In genomic region chr12:110156441-110156840, GRCm38 (mm10) we compare ENCODE assay signal across 11 mouse cellular contexts.
DNase-seq lines count a peak whose midpoint lies in the region; ATAC-seq lines count a peak whose summit lies in the region.
"Had no signal": no experiment of that assay in that cellular context is flagged by ENCODE, and none has a peak within 500 bp of the region (broad histone marks: within the 10 kb centered on the region; RNA-seq: fewer than 3 reads in every experiment).

No protein-coding gene starts in this region.

- 0 out of 2 replicates have a peak, but pooled peaks have one; percentile 13 for ATAC-seq in kidney, embryonic 15.5 days (replicated peaks; ENCODE audit: low FRiP score)
- ATAC-seq in liver, embryonic 16.5 days (ENCODE audit: low read depth), result peak; percentile 86
- no peak for ATAC-seq in forebrain, embryonic 15.5 days (replicated peaks)
- ATAC-seq: hindbrain, embryonic 16.5 days had no signal

- H3K27ac ChIP-seq in kidney, embryonic 15.5 days, result no peak overlapping the region
- no peak overlapping the region for H3K27ac ChIP-seq in liver, embryonic 16.5 days (ENCODE audit: low read length)
- no peak overlapping the region for H3K27ac ChIP-seq in forebrain, embryonic 15.5 days (replicated peaks)
- H3K27ac ChIP-seq: heart, embryonic 13.5 days; left cerebral cortex, adult 2 months had no signal

- no peaks in the 10 kb centered on the region for H3K36me3 ChIP-seq in kidney, embryonic 15.5 days
- no peaks in the 10 kb centered on the region for H3K36me3 ChIP-seq in liver, embryonic 16.5 days (ENCODE audit: control insufficient read depth, insufficient read depth)
- H3K36me3 ChIP-seq in forebrain, embryonic 15.5 days, result no peaks in the 10 kb centered on the region
- H3K36me3 ChIP-seq: heart, embryonic 13.5 days had no signal

- peak; percentile 68 for DNase-seq in retina, postnatal 1 day
- no peak for DNase-seq in retina, embryonic 14.5 days (ENCODE audit: low spot score)
- no peak for DNase-seq in natural killer cell, adult 2 months (ENCODE audit: low spot score in 2 of 2)
- no peak for DNase-seq in layer of hippocampus, adult 9-11 months
- DNase-seq: right cerebral cortex, postnatal 4 days had no signal

- H3K27me3 ChIP-seq in kidney, embryonic 15.5 days, result no peaks in the 10 kb centered on the region
- H3K27me3 ChIP-seq in liver, embryonic 16.5 days (ENCODE audit: control insufficient read depth, insufficient read depth, low read depth, low read length), result no peaks in the 10 kb centered on the region
- H3K27me3 ChIP-seq in forebrain, embryonic 15.5 days, result no peaks in the 10 kb centered on the region
- H3K27me3 ChIP-seq: heart, embryonic 13.5 days had no signal

- 22% methylated on average over 8 of the region's 8 CpGs for WGBS in kidney, embryonic 15.5 days
- 44% methylated on average over 8 of the region's 8 CpGs for WGBS in liver, embryonic 16.5 days (ENCODE audit: insufficient replicate concordance)
- WGBS in forebrain, embryonic 15.5 days, result 48% methylated on average over 8 of the region's 8 CpGs

- no peak overlapping the region for H3K9ac ChIP-seq in kidney, embryonic 15.5 days
- H3K9ac ChIP-seq in liver, embryonic 16.5 days (ENCODE audit: low read depth, low read length), result no peak overlapping the region
- no peak overlapping the region for H3K9ac ChIP-seq in forebrain, embryonic 15.5 days (replicated peaks)
- H3K9ac ChIP-seq: heart, embryonic 13.5 days had no signal

- H3K4me2 ChIP-seq in kidney, embryonic 15.5 days, result no peak overlapping the region
- H3K4me2 ChIP-seq in liver, embryonic 16.5 days (ENCODE audit: low read depth, low read length), result no peak overlapping the region
- H3K4me2 ChIP-seq in forebrain, embryonic 15.5 days (replicated peaks), result no peak overlapping the region
- H3K4me2 ChIP-seq: heart, embryonic 13.5 days had no signal

- H3K9me3 ChIP-seq in kidney, embryonic 15.5 days (replicated peaks), result no peaks in the 10 kb centered on the region
- no peaks in the 10 kb centered on the region for H3K9me3 ChIP-seq in liver, embryonic 16.5 days (replicated peaks; ENCODE audit: control insufficient read depth, low read length)
- H3K9me3 ChIP-seq in forebrain, embryonic 15.5 days, result no peaks in the 10 kb centered on the region
- H3K9me3 ChIP-seq: heart, embryonic 13.5 days had no signal

- H3K4me3 ChIP-seq in kidney, embryonic 15.5 days (replicated peaks), result no peak overlapping the region
- no peak overlapping the region for H3K4me3 ChIP-seq in liver, embryonic 16.5 days (ENCODE audit: low read depth, low read length)
- no peak overlapping the region for H3K4me3 ChIP-seq in forebrain, embryonic 15.5 days
- H3K4me3 ChIP-seq: heart, embryonic 13.5 days; left cerebral cortex, adult 2 months had no signal

- H3K4me1 ChIP-seq in kidney, embryonic 15.5 days, result peaks cover 19% of the 10 kb centered on the region
- H3K4me1 ChIP-seq in liver, embryonic 16.5 days (ENCODE audit: control insufficient read depth, low read depth, low read length), result no peaks in the 10 kb centered on the region
- peaks cover 5% of the 10 kb centered on the region for H3K4me1 ChIP-seq in forebrain, embryonic 15.5 days
- H3K4me1 ChIP-seq: heart, embryonic 13.5 days had no signal
